Mouse (Mus musculus) layer of hippocampus, adult 2 months (tissue): ENCODE results near the gene Rapgef3. TPM values are rescaled to one million over a fixed set of nuclear protein-coding genes. Genes with fewer than 3 reads are reported as not detected.

Source experiments
- DNase-seq, 2 experiments: peaks; one replicate each; pipeline ENCODE4 v3.0.0; 2022; ENCODE audit warnings: low spot score in 2 of 2
- H3K27ac ChIP-seq: fragments of 200-600 bp; 2 replicates; pipeline ENCODE4 v1.8.1; 2022
- H3K4me3 ChIP-seq: fragments of 200-600 bp; 2 replicates; pipeline ENCODE4 v1.8.1; 2022; ENCODE audit warnings: mild to moderate bottlenecking
- CTCF ChIP-seq: fragments of 200-600 bp; conservative IDR thresholded peaks from 2 replicates; pipeline ENCODE4 v1.8.1; 2022; ENCODE audit warnings: antibody characterized with exemption, mild to moderate bottlenecking, moderate library complexity
- total RNA-seq, 2 experiments: library from RNA; stranded (reverse); gene quantifications; 2 replicates each; pipeline ENCODE4 v1.2.3; 2021

Gene Rapgef3
- total RNA-seq, 2 experiments from 2014 or later = 45.5 to 46.8 TPM

- Histone ChIP-seq H3K27ac (no peak within 1 kb of the TSS), H3K4me3 (no peak within 1 kb of the TSS)
- no peak for DNase-seq
- TF ChIP-seq CTCF = no peak
Observed at GRCm38 (mm10) chr15:97778311-97779098, 10.7 kb upstream of the Rapgef3 start, which contains the start of gene Slc48a1. Slc48a1 (plus strand) TSS chr15:97778520.

GRCm38 (mm10) chr15:97776919-97777318 is 9.1 kb upstream of the Rapgef3 start:
- no peak; the same call in none of the 2 replicates for TF ChIP-seq CTCF
- no peak overlapping the region for H3K27ac ChIP-seq
- no peak for DNase-seq
- H3K4me3 ChIP-seq = no peak overlapping the region

- peak in 1 of 2 experiments; percentile 80 for DNase-seq
- H3K4me3 ChIP-seq = no peak overlapping the region
- peak; percentile 90 for TF ChIP-seq CTCF
- no peak overlapping the region for H3K27ac ChIP-seq
Observed at GRCm38 (mm10) chr15:97776514-97776913, 8.7 kb upstream of the Rapgef3 start.

- DNase-seq = no peak
- TF ChIP-seq CTCF = no peak
- no peak overlapping the region for H3K4me3 ChIP-seq
- peak overlapping the region; percentile 21; the same call in 1 of the 2 replicates for H3K27ac ChIP-seq
Observed at GRCm38 (mm10) chr15:97773961-97774370, 6.2 kb upstream of the Rapgef3 start.

GRCm38 (mm10) chr15:97773108-97773507 is 5.3 kb upstream of the Rapgef3 start:
- Histone ChIP-seq H3K27ac (no peak overlapping the region), H3K4me3 (no peak overlapping the region)
- no peak for TF ChIP-seq CTCF
- no peak for DNase-seq

- Histone ChIP-seq H3K27ac (no peak overlapping the region), H3K4me3 (no peak overlapping the region)
- TF ChIP-seq CTCF = no peak
- DNase-seq = no peak
Observed at GRCm38 (mm10) chr15:97770280-97770679, 2.5 kb upstream of the Rapgef3 start.

GRCm38 (mm10) chr15:97768192-97768591 is 420 bp upstream of the Rapgef3 start:
- Histone ChIP-seq H3K27ac (peak overlapping the region; percentile 94), H3K4me3 (peak overlapping the region; percentile 68)
- TF ChIP-seq CTCF = no peak
- DNase-seq = no peak

- peak overlapping the region; percentile 68 for H3K4me3 ChIP-seq
- peak overlapping the region; percentile 94 for H3K27ac ChIP-seq
- TF ChIP-seq CTCF = no peak
- DNase-seq = no peak
Observed at GRCm38 (mm10) chr15:97766594-97767279, 1.0 kb downstream of the Rapgef3 start.

- DNase-seq = no peak
- peak; percentile 32 for TF ChIP-seq CTCF
- Histone ChIP-seq H3K27ac (peak overlapping the region; percentile 94), H3K4me3 (peak overlapping the region; percentile 68)
Observed at GRCm38 (mm10) chr15:97766194-97766593, 1.6 kb downstream of the Rapgef3 start.

GRCm38 (mm10) chr15:97765090-97765794 is 2.5 kb downstream of the Rapgef3 start:
- H3K4me3 ChIP-seq = peak overlapping the region; percentile 51
- TF ChIP-seq CTCF = no peak
- H3K27ac ChIP-seq = peak overlapping the region; percentile 94
- no peak for DNase-seq

GRCm38 (mm10) chr15:97764532-97764931 is 3.2 kb downstream of the Rapgef3 start:
- no peak for TF ChIP-seq CTCF
- no peak for DNase-seq
- peak overlapping the region; percentile 51; the same call in 1 of the 2 replicates for H3K4me3 ChIP-seq
- H3K27ac ChIP-seq = peak overlapping the region; percentile 94

- TF ChIP-seq CTCF = no peak
- no peak for DNase-seq
- H3K27ac ChIP-seq = peak overlapping the region; percentile 94; the same call in 1 of the 2 replicates
- peak overlapping the region; percentile 23; the same call in 1 of the 2 replicates for H3K4me3 ChIP-seq
Observed at GRCm38 (mm10) chr15:97763256-97764049, 4.3 kb downstream of the Rapgef3 start.
